ENCODE assay signal across 26 mouse cellular contexts in the genomic region with DNA sequence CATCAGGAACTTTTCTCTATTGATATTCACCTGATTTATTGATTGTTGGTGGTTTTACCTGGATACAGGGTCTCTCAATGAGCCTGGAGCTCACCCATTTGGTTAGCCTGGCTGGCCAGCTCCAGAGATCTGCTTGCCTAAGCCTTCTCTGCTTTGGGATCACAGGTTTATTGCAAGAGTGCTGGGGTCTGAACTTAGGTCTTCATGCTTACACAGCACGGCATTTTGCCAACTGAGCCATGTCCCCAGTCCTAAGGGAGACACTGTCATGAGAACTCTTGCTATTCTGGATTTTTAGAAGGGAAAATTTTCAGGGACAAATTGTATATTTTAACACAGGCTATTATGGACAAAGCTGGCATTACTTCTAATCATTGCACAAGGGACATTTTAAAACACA. TPM values are rescaled to one million over a fixed set of nuclear protein-coding genes. Genes with fewer than 3 reads are reported as not detected.
DNase-seq lines count a peak whose midpoint lies in the region; ATAC-seq and TF ChIP-seq lines count a peak whose summit lies in the region.
"Had no signal": no experiment of that assay in that cellular context is flagged by ENCODE, and none has a peak within 500 bp of the region (broad histone marks: within the 10 kb centered on the region; RNA-seq: fewer than 3 reads in every experiment).

No protein-coding gene starts in this region.

- H3K4me1 ChIP-seq in kidney, adult 2 months (ENCODE audit: control insufficient read depth, insufficient read depth, low read length): no peaks in the 10 kb centered on the region
- no peaks in the 10 kb centered on the region for H3K4me1 ChIP-seq in kidney, embryonic 16.5 days (ENCODE audit: insufficient read depth, low read length)
- no peaks in the 10 kb centered on the region for H3K4me1 ChIP-seq in kidney, embryonic 15.5 days
- H3K4me1 ChIP-seq: embryonic facial prominence, embryonic 10.5 days; embryonic facial prominence, embryonic 13.5 days; forebrain, embryonic 13.5 days; hindbrain, embryonic 12.5 days; hindbrain, embryonic 15.5 days had no signal

- WGBS in kidney, adult 2 months: 65% methylated on average over 1 of the region's 1 CpGs
- 79% methylated on average over 1 of the region's 1 CpGs for WGBS in kidney, embryonic 16.5 days
- 63% methylated on average over 1 of the region's 1 CpGs for WGBS in kidney, embryonic 15.5 days

- no peak for TF ChIP-seq CTCF in kidney, adult 2 months (conservative IDR thresholded peaks at IDR 0.05; ENCODE audit: insufficient read depth, insufficient read length, low read depth, low read length)

- no peak overlapping the region for H3K9ac ChIP-seq in kidney, embryonic 16.5 days (replicated peaks; ENCODE audit: low read length)
- H3K9ac ChIP-seq in kidney, embryonic 15.5 days: no peak overlapping the region
- H3K9ac ChIP-seq: embryonic facial prominence, embryonic 13.5 days; forebrain, embryonic 13.5 days; forebrain, postnatal 0 days; hindbrain, embryonic 12.5 days; hindbrain, embryonic 15.5 days had no signal

- no peak overlapping the region for H3K27ac ChIP-seq in kidney, adult 2 months (ENCODE audit: insufficient read depth, low read depth, low read length)
- no peak overlapping the region for H3K27ac ChIP-seq in kidney, embryonic 16.5 days (ENCODE audit: low read length)
- no peak overlapping the region for H3K27ac ChIP-seq in kidney, embryonic 15.5 days
- H3K27ac ChIP-seq: embryonic facial prominence, embryonic 10.5 days; embryonic facial prominence, embryonic 13.5 days; forebrain, embryonic 13.5 days; gastrocnemius, adult 2 months; hindbrain, embryonic 12.5 days; hindbrain, embryonic 15.5 days had no signal

- H3K36me3 ChIP-seq in kidney, adult 2 months (ENCODE audit: control insufficient read depth, insufficient read depth, low read length): no peaks in the 10 kb centered on the region; the same call in 1 of the 2 replicates
- H3K36me3 ChIP-seq in kidney, embryonic 16.5 days (ENCODE audit: insufficient read depth, low read length): no peaks in the 10 kb centered on the region
- no peaks in the 10 kb centered on the region for H3K36me3 ChIP-seq in kidney, embryonic 15.5 days
- H3K36me3 ChIP-seq: embryonic facial prominence, embryonic 10.5 days; embryonic facial prominence, embryonic 13.5 days; hindbrain, embryonic 12.5 days; hindbrain, embryonic 15.5 days had no signal

- no peaks in the 10 kb centered on the region for H3K27me3 ChIP-seq in kidney, adult 2 months (replicated peaks; ENCODE audit: control insufficient read depth, insufficient read depth, low read length)
- H3K27me3 ChIP-seq in kidney, embryonic 16.5 days (ENCODE audit: insufficient read depth, low read length): no peaks in the 10 kb centered on the region
- no peaks in the 10 kb centered on the region for H3K27me3 ChIP-seq in kidney, embryonic 15.5 days
- H3K27me3 ChIP-seq: embryonic facial prominence, embryonic 13.5 days; forebrain, embryonic 13.5 days; hindbrain, embryonic 12.5 days; hindbrain, embryonic 15.5 days had no signal

- DNase-seq in kidney, adult 2 months: peak; percentile 52
- DNase-seq in kidney, postnatal 10 days: peak; percentile 16
- DNase-seq in kidney, postnatal 25 days: peak; percentile 46 to 63
- DNase-seq in right cerebral cortex, postnatal 36 days (ENCODE audit: low spot score in 2 of 2): no peak
- DNase-seq: adrenal gland, adult 2 months; adrenal gland, postnatal 14 days; cerebellum, adult 11 months; cerebellum, adult 8-10 months; cerebellum, postnatal 10 days; cerebellum, postnatal 36 days; embryo, embryonic 11 days; forebrain, postnatal 0 days; gastrocnemius, adult 2 months; gastrocnemius, postnatal 14 days; heart, adult 11 months had no signal

- no peak for ATAC-seq in kidney, embryonic 16.5 days (ENCODE audit: low FRiP score, low TSS enrichment)
- no peak for ATAC-seq in kidney, embryonic 15.5 days (replicated peaks; ENCODE audit: low FRiP score)
- ATAC-seq: CD4-positive, CD25-positive, alpha-beta regulatory T cell, adult 4 months; forebrain, embryonic 13.5 days had no signal

- no peak overlapping the region for H3K4me2 ChIP-seq in kidney, embryonic 16.5 days (replicated peaks; ENCODE audit: low read depth, low read length)
- H3K4me2 ChIP-seq in kidney, embryonic 15.5 days: no peak overlapping the region
- H3K4me2 ChIP-seq: embryonic facial prominence, embryonic 13.5 days; forebrain, embryonic 13.5 days; heart, embryonic 11.5 days; hindbrain, embryonic 12.5 days; hindbrain, embryonic 15.5 days had no signal

- H3K4me3 ChIP-seq in kidney, adult 2 months (ENCODE audit: insufficient read depth, low read depth, low read length): no peak overlapping the region
- H3K4me3 ChIP-seq in kidney, embryonic 16.5 days (ENCODE audit: low read length): no peak overlapping the region
- H3K4me3 ChIP-seq in kidney, embryonic 15.5 days (replicated peaks): no peak overlapping the region
- H3K4me3 ChIP-seq: embryonic facial prominence, embryonic 10.5 days; embryonic facial prominence, embryonic 13.5 days; erythroblast, embryonic 14.5 days; forebrain, embryonic 13.5 days; gastrocnemius, adult 2 months; hindbrain, embryonic 12.5 days; hindbrain, embryonic 15.5 days had no signal

- H3K9me3 ChIP-seq in kidney, embryonic 16.5 days (ENCODE audit: low read length): no peaks in the 10 kb centered on the region
- H3K9me3 ChIP-seq in kidney, embryonic 15.5 days (replicated peaks): no peaks in the 10 kb centered on the region
- H3K9me3 ChIP-seq: embryonic facial prominence, embryonic 10.5 days; embryonic facial prominence, embryonic 13.5 days; forebrain, embryonic 13.5 days; hindbrain, embryonic 12.5 days; hindbrain, embryonic 15.5 days had no signal

- no peak for TF ChIP-seq POLR2A in kidney, adult 2 months (IDR thresholded peaks at IDR 0.05; ENCODE audit: low read depth, low read length)

RNA-seq across cellular contexts. Expression of a gene that starts 56.7 kb away (rescaled TPM):
- polyA plus RNA-seq in kidney, adult 2 months (2012; rRNA removed): 2.9 and 3.3 TPM in 2 replicates
- 1.8 and 1.9 TPM in 2 replicates for polyA plus RNA-seq in kidney, embryonic 16.5 days (2015; fragmentation: Nextera tagmentation; extraction: Ambion mirVana)
- 2.3 TPM in 2 replicates for polyA plus RNA-seq in kidney, embryonic 15.5 days (2015; fragmentation: Nextera tagmentation; extraction: Ambion mirVana)
- polyA plus RNA-seq: adrenal gland, adult 2 months; C2C12; CD4-positive, CD25-positive, alpha-beta regulatory T cell, adult 4 months; erythroblast, embryonic 14.5 days had no signal

Comparison
In these comparisons a context has a peak if more than half of its experiments do, and no peak if none do; other contexts are left out.
1. DNase-seq: peak in kidney, adult 2 months (single experiment), kidney, postnatal 10 days (single experiment) and kidney, postnatal 25 days (2 of 2); none in right cerebral cortex, postnatal 36 days (0 of 2).